Mouse (Mus musculus): ENCODE measurements around the gene Dpp4. TPM values are rescaled to one million over a fixed set of nuclear protein-coding genes. Genes with fewer than 3 reads are reported as not detected.
A peak's percentile ranks its signal among the peaks of the same experiment; 100 is the strongest.

The Dpp4 gene
- polyA plus RNA-seq (2014; fragmentation: Nextera tagmentation; extraction: Ambion mirVana), result 15.9 and 19.0 TPM in 2 replicates

DNA sequence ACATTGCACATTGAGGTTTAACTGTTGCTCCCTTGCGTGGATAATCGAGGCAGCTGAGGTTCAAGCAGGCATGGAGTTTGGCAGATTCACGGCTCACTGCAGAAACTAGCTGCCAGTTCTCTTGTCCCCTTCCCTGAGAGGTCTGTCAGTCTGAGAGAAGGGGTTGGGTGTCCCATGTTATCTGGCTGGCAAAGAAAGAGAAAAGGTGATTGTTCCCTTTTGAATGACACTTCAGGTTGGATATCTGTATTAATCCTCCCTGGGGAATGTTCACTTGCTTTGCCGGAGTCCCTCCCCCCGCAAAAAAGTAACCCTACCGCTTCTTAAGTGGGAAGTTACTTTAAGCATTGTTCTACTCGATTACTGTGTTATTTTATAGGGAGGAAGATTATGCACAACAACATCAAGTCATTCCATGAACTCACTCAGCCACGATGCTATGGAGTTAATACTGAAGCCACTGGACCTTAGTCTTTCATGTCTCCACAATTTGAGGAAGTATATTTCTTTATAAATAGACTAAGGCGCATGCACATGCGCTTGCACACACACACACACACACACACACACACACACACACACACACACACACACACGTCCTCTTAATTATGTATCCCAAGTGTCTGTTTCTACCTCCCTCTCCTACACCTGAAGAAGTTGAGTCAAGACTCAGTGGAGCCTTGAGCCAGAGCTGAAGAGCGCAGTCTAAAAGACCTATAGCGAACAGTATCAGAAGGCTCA lies at the start of gene Dpp4:
Dpp4 (minus strand) TSS at position 151 of the 741 bp plus-strand sequence.
- Histone ChIP-seq H3K4me2 (replicated peaks; ENCODE audit: low read depth, low read length) (peak within 1 kb of the TSS; percentile 84), H3K27ac (ENCODE audit: low read length) (no peak within 1 kb of the TSS; the same call in 1 of the 2 replicates), H3K4me1 (ENCODE audit: control insufficient read depth, insufficient read depth, low read length) (0 out of 2 replicates have a peak, but pooled peaks cover 3% of the 10 kb centered on the region), H3K36me3 (ENCODE audit: control insufficient read depth, insufficient read depth, low read length) (no peaks in the 10 kb centered on the region), H3K4me3 (ENCODE audit: low read depth, low read length) (peak within 1 kb of the TSS; percentile 42), H3K9me3 (ENCODE audit: control insufficient read depth, low read depth, low read length) (no peaks in the 10 kb centered on the region), H3K9ac (replicated peaks; ENCODE audit: low read depth, low read length) (no peak within 1 kb of the TSS; the same call in 1 of the 2 replicates), H3K27me3 (ENCODE audit: control insufficient read depth, insufficient read depth, low read length) (no peaks in the 10 kb centered on the region)
- ATAC-seq (ENCODE audit: insufficient number of reproducible peaks, insufficient read depth, low FRiP score, low read depth), result no peak
- WGBS, result 63% methylated on average over 13 of the region's 13 CpGs

DNA sequence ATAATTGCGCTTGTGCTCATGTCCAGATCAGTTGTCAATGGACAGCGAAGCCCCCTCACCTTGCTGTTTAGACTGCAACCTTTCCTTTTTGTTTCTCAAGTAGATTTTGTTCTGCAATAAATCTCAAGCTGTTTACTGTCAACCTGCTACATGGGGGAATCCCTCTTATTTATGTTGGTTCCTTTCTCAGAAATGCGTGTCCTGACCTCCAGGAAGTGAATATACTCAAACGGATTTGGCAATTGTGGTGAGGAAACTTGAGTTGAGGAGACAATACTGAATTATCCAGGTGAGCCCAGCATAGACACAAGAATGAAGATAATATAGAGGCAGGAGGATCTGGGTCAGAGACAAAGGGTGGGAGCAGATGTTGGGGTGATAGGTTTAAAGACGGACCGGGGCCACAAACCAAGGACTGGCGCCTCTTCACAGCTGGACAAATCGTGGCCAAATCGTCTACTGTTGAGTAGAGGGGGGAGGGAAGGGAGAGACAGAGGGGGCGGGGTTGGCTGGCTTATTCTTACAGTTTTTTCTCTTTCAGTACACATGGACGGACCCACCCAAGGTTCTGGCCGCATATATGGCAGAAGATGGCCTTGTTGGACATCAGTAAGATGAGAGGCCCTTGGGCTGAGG lies 48.9 kb upstream of the Dpp4 start:
- no peak overlapping the region for H3K4me2 ChIP-seq (replicated peaks; ENCODE audit: low read depth, low read length)
- no peak for ATAC-seq (ENCODE audit: insufficient number of reproducible peaks, insufficient read depth, low FRiP score, low read depth)
- H3K27me3 ChIP-seq (ENCODE audit: control insufficient read depth, insufficient read depth, low read length), result no peaks in the 10 kb centered on the region

DNA sequence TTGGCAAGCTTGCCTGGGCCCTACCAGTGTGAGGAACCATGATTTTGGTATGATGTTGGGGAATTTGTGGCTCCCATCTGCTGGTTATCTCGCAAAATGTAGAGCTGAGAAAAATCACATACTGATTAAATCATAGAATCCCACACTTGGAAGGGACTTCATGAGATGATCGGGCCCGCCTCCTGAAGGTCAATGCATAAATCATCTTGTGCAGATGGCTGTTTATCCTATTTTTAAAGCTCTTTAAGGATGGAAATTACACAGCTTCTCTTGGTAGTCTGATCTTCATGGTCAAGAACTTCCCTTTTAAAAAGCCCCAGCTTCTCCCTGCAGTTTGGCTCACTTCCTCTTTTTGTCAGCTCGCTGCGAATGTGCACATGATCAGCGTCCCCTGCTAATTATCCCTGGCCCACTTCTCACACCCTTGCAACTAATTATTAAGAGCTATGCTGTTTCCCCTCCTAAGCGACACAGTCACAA lies 48.2 kb upstream of the Dpp4 start:
- Histone ChIP-seq H3K4me1 (ENCODE audit: control insufficient read depth, insufficient read depth, low read length) (no peaks in the 10 kb centered on the region), H3K9ac (replicated peaks; ENCODE audit: low read depth, low read length) (no peak overlapping the region), H3K27ac (ENCODE audit: low read length) (no peak overlapping the region), H3K27me3 (ENCODE audit: control insufficient read depth, insufficient read depth, low read length) (no peaks in the 10 kb centered on the region), H3K4me2 (replicated peaks; ENCODE audit: low read depth, low read length) (no peak overlapping the region), H3K9me3 (ENCODE audit: control insufficient read depth, low read depth, low read length) (no peaks in the 10 kb centered on the region), H3K36me3 (ENCODE audit: control insufficient read depth, insufficient read depth, low read length) (no peaks in the 10 kb centered on the region), H3K4me3 (ENCODE audit: low read depth, low read length) (no peak overlapping the region)
- 53% methylated on average over 7 of the region's 7 CpGs for WGBS
- ATAC-seq (ENCODE audit: insufficient number of reproducible peaks, insufficient read depth, low FRiP score, low read depth), result no peak

More for the DNA sequence above, 48.9 kb upstream of the Dpp4 start:
- Histone ChIP-seq H3K36me3 (ENCODE audit: control insufficient read depth, insufficient read depth, low read length) (no peaks in the 10 kb centered on the region), H3K4me1 (ENCODE audit: control insufficient read depth, insufficient read depth, low read length) (no peaks in the 10 kb centered on the region), H3K27ac (ENCODE audit: low read length) (no peak overlapping the region), H3K4me3 (ENCODE audit: low read depth, low read length) (no peak overlapping the region), H3K9ac (replicated peaks; ENCODE audit: low read depth, low read length) (no peak overlapping the region), H3K9me3 (ENCODE audit: control insufficient read depth, low read depth, low read length) (no peaks in the 10 kb centered on the region)
- 86% methylated on average over 12 of the region's 12 CpGs for WGBS

DNA sequence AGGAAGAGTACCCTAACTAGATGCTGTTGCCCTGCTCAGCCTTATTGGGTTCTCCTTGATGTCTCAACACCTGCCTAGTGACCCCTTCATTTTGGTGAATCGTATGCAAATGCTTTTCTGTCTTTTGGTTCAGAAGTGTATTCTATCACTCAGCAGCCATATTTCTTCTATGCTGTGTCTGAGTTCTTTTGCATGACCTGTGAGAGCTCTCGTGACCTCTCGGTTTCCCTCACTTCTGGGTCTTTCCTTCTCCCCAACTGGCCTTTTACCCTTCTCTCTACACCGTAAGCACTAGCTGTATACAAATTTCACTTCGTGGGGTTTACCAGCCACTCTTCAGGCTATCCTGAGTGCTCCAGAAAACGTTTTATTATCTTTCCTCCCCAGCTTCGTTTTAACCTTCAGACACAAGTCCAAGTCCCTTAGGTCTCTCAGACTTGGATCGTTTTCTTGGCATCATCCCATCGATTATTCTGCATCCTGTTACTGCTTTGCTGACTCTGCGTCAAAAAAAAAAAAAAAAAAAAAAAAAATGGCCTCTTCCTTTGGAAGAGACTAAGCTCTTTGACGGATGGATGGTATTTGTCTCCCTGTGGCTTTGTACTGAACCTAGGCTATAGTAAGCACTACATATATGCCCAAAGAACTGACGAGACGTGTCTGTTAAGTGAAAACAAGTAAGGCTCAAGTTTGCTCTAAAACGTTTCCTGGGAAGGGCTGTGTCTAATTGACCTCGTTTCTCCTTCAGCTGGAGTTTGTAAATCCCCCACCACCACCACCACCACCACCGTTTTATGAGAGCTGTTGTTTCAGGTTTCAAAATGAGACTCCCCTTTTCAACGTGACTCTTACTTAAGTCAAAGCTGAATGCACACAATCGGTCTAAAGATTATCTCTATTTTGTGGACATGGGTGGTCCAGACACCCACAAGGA lies 47.5 kb upstream of the Dpp4 start:
- Histone ChIP-seq H3K27me3 (ENCODE audit: control insufficient read depth, insufficient read depth, low read length) (no peaks in the 10 kb centered on the region), H3K4me1 (ENCODE audit: control insufficient read depth, insufficient read depth, low read length) (no peaks in the 10 kb centered on the region), H3K9me3 (ENCODE audit: control insufficient read depth, low read depth, low read length) (no peaks in the 10 kb centered on the region), H3K36me3 (ENCODE audit: control insufficient read depth, insufficient read depth, low read length) (no peaks in the 10 kb centered on the region), H3K27ac (ENCODE audit: low read length) (no peak overlapping the region), H3K4me3 (ENCODE audit: low read depth, low read length) (no peak overlapping the region), H3K9ac (replicated peaks; ENCODE audit: low read depth, low read length) (no peak overlapping the region), H3K4me2 (replicated peaks; ENCODE audit: low read depth, low read length) (no peak overlapping the region)
- WGBS, result 58% methylated on average over 18 of the region's 18 CpGs
- no peak for ATAC-seq (ENCODE audit: insufficient number of reproducible peaks, insufficient read depth, low FRiP score, low read depth)

DNA sequence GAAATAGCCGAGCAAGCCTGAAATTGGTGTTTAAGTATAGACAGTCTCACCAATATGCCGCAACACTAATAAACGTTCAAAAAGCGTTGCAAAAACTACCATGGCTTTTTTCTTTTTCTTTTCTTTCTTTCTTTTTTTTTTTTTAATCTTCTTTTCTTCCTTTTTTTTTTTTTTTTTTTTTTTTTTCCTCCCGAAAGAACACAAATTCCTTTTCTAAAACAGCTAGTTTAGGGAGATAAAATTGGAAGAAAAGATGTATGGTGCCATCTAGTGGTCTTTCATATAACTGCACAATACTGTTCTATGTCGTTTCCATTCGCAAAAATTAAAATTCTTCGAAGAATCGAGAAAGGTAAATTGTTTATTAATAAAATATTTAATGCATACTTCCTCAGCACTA lies 46.0 kb upstream of the Dpp4 start:
- Histone ChIP-seq H3K4me1 (ENCODE audit: control insufficient read depth, insufficient read depth, low read length) (no peaks in the 10 kb centered on the region), H3K27ac (ENCODE audit: low read length) (no peak overlapping the region), H3K9me3 (ENCODE audit: control insufficient read depth, low read depth, low read length) (no peaks in the 10 kb centered on the region), H3K4me3 (ENCODE audit: low read depth, low read length) (no peak overlapping the region), H3K4me2 (replicated peaks; ENCODE audit: low read depth, low read length) (no peak overlapping the region), H3K9ac (replicated peaks; ENCODE audit: low read depth, low read length) (no peak overlapping the region), H3K27me3 (ENCODE audit: control insufficient read depth, insufficient read depth, low read length) (no peaks in the 10 kb centered on the region), H3K36me3 (ENCODE audit: control insufficient read depth, insufficient read depth, low read length) (no peaks in the 10 kb centered on the region)
- WGBS, result 44% methylated on average over 9 of the region's 9 CpGs
- no peak for ATAC-seq (ENCODE audit: insufficient number of reproducible peaks, insufficient read depth, low FRiP score, low read depth)

DNA sequence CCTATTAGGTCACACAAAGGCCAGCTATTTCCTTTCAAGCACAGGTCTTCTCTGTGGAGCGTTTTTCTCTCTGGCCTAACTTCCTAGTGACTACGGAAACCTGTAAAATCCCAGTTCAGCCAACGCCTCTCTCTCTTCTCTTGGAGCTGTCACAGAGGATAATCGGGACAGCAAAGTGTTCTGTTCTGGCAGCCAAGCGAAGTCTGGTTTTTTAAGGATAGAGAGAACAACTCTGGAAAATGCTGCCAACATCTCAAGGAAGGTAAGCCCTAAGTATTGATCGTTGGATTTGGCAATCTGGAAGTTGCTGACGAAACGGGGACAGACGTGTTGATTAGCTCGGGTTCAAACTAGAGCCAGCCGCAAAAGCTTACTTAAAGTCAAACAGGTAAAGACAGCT lies 43.0 kb upstream of the Dpp4 start:
- H3K27me3 ChIP-seq (ENCODE audit: control insufficient read depth, insufficient read depth, low read length), result no peaks in the 10 kb centered on the region
- no peaks in the 10 kb centered on the region for H3K4me1 ChIP-seq (ENCODE audit: control insufficient read depth, insufficient read depth, low read length)
- 84% methylated on average over 11 of the region's 11 CpGs for WGBS
- no peak for ATAC-seq (ENCODE audit: insufficient number of reproducible peaks, insufficient read depth, low FRiP score, low read depth)
- H3K27ac ChIP-seq (ENCODE audit: low read length), result no peak overlapping the region
- H3K4me2 ChIP-seq (replicated peaks; ENCODE audit: low read depth, low read length), result no peak overlapping the region
- H3K36me3 ChIP-seq (ENCODE audit: control insufficient read depth, insufficient read depth, low read length), result no peaks in the 10 kb centered on the region
- no peaks in the 10 kb centered on the region for H3K9me3 ChIP-seq (ENCODE audit: control insufficient read depth, low read depth, low read length)
- H3K9ac ChIP-seq (replicated peaks; ENCODE audit: low read depth, low read length), result no peak overlapping the region
- H3K4me3 ChIP-seq (ENCODE audit: low read depth, low read length), result no peak overlapping the region

DNA sequence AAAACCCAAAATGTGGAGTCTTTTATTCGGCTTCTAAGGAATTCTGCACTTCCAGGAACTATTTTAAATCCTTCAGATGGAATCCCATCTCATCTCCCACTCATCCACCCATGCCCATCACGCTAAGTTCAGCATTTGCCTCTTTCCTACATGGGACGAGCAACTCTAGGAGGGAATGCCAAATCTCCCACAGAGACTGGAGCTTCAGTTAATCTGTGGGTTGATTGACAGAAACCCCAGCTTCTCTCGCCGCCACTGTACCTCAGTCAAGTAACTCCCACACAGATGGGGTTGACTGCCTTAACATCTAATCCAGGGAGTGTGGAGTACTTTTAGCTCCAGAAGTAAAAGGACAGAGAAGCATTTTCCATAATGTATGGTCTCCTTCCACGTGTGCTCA lies 42.0 kb upstream of the Dpp4 start:
- H3K9me3 ChIP-seq (ENCODE audit: control insufficient read depth, low read depth, low read length), result no peaks in the 10 kb centered on the region
- no peaks in the 10 kb centered on the region for H3K36me3 ChIP-seq (ENCODE audit: control insufficient read depth, insufficient read depth, low read length)
- no peak overlapping the region for H3K4me2 ChIP-seq (replicated peaks; ENCODE audit: low read depth, low read length)
- 81% methylated on average over 6 of the region's 6 CpGs for WGBS
- H3K4me3 ChIP-seq (ENCODE audit: low read depth, low read length), result no peak overlapping the region
- no peaks in the 10 kb centered on the region for H3K4me1 ChIP-seq (ENCODE audit: control insufficient read depth, insufficient read depth, low read length)
- no peaks in the 10 kb centered on the region for H3K27me3 ChIP-seq (ENCODE audit: control insufficient read depth, insufficient read depth, low read length)
- H3K9ac ChIP-seq (replicated peaks; ENCODE audit: low read depth, low read length), result no peak overlapping the region
- H3K27ac ChIP-seq (ENCODE audit: low read length), result no peak overlapping the region
- no peak for ATAC-seq (ENCODE audit: insufficient number of reproducible peaks, insufficient read depth, low FRiP score, low read depth)

DNA sequence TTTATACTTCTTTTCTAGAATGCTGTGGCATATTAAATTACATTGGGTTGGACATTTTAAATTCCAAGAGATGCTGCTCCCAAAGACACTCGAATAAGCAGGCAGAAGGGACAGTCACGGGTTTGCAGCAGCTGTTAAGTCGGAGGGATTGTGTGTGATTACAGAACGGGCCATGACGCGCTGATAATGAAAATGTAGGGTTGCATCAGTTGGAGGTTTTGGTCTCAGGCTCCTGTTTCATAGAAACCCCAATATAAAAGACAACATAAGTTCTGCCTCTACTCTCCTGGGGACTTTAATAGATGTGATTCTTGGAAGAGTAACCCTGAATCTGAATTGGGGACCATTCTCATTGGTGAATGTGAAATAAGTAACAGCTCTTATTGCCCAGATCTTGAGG lies 38.3 kb upstream of the Dpp4 start:
- 86% methylated on average over 6 of the region's 6 CpGs for WGBS
- no peaks in the 10 kb centered on the region for H3K4me1 ChIP-seq (ENCODE audit: control insufficient read depth, insufficient read depth, low read length)

More for the DNA sequence above, 38.3 kb upstream of the Dpp4 start:
- Histone ChIP-seq H3K9ac (replicated peaks; ENCODE audit: low read depth, low read length) (no peak overlapping the region), H3K27me3 (ENCODE audit: control insufficient read depth, insufficient read depth, low read length) (no peaks in the 10 kb centered on the region), H3K9me3 (ENCODE audit: control insufficient read depth, low read depth, low read length) (no peaks in the 10 kb centered on the region), H3K4me2 (replicated peaks; ENCODE audit: low read depth, low read length) (no peak overlapping the region), H3K36me3 (ENCODE audit: control insufficient read depth, insufficient read depth, low read length) (no peaks in the 10 kb centered on the region), H3K27ac (ENCODE audit: low read length) (no peak overlapping the region), H3K4me3 (ENCODE audit: low read depth, low read length) (no peak overlapping the region)
- ATAC-seq (ENCODE audit: insufficient number of reproducible peaks, insufficient read depth, low FRiP score, low read depth), result no peak

Data from stomach, embryonic 14.5 days (tissue).